Mouse (Mus musculus) lung, postnatal 0 days (tissue): Measurements from ENCODE around the gene Btbd35f12. TPM values are rescaled to one million over a fixed set of nuclear protein-coding genes. Genes with fewer than 3 reads are reported as not detected.
A peak's percentile ranks its signal among the peaks of the same experiment; 100 is the strongest.
"Not testable (repeated sequence)": the region's sequence is repeated elsewhere in the genome, so short reads cannot be mapped to it uniquely, and the experiment has no call there.

ENCODE experiments used
- ATAC-seq: fragments of 200-750 bp; cut with Nextera tagmentation; 2 replicates; pipeline ENCODE4 v1.8.0; 2017; ENCODE audit warnings: moderate library complexity
- DNase-seq: peaks from one replicate; pipeline ENCODE4 v3.0.0-alpha.2; 2016; ENCODE audit warnings: low spot score
- H3K27ac ChIP-seq: fragments of 300-500 bp; sonication (generic); 2 replicates; pipeline ENCODE4 v1.5.1; 2014; ENCODE audit warnings: antibody characterized with exemption, mild to moderate bottlenecking, low read length, mixed read lengths
- H3K27me3 ChIP-seq: fragments of 300-500 bp; sonication (generic); replicated peaks from 2 replicates; pipeline ENCODE4 v1.6.1; 2014; ENCODE audit warnings: low read length, mixed read lengths; ENCODE audit not compliant: insufficient read depth
- H3K36me3 ChIP-seq: fragments of 300-500 bp; sonication (generic); 2 replicates; pipeline ENCODE4 v1.6.1; 2014; ENCODE audit warnings: low read length, mixed read lengths; ENCODE audit not compliant: insufficient read depth
- H3K4me1 ChIP-seq: fragments of 300-500 bp; sonication (generic); 2 replicates; pipeline ENCODE4 v1.6.1; 2014; ENCODE audit warnings: antibody characterized with exemption, low read depth, low read length, mixed read lengths; ENCODE audit not compliant: insufficient read depth
- H3K4me2 ChIP-seq: fragments of 300-500 bp; sonication (generic); replicated peaks from 2 replicates; pipeline ENCODE4 v1.6.1; 2014; ENCODE audit warnings: low read depth, mild to moderate bottlenecking, low read length, moderate library complexity, mixed read lengths
- H3K4me3 ChIP-seq: fragments of 300-500 bp; sonication (generic); 2 replicates; pipeline ENCODE4 v1.5.1; 2014; ENCODE audit warnings: low read depth, low read length
- H3K9ac ChIP-seq: fragments of 300-500 bp; sonication (generic); replicated peaks from 2 replicates; pipeline ENCODE4 v1.6.1; 2014; ENCODE audit warnings: low read depth, mild to moderate bottlenecking
- H3K9me3 ChIP-seq: fragments of 300-500 bp; sonication (generic); 2 replicates; pipeline ENCODE4 v1.6.1; 2016; ENCODE audit warnings: low read length, mixed read lengths
- WGBS: fragments of 180-500 bp; shearing (Covaris S2); extraction: QIAGEN DNeasy Blood & Tissue Kit; methylation state at CpG from one replicate; pipeline ENCODE4 v1.1.7; 2014; 5-methylcytosine and 5-hydroxymethylcytosine counted together
- polyA plus RNA-seq: library from polyadenylated mRNA; unstranded; fragments of >200 nt; fragmentation: Nextera tagmentation; extraction: Ambion mirVana; gene quantifications from 2 replicates; pipeline ENCODE4 v1.2.1, GENCODE M21; 2015

Gene Btbd35f12
- polyA plus RNA-seq = not detected in 2 replicates

- H3K4me1 ChIP-seq, H3K36me3 ChIP-seq, DNase-seq, H3K9ac ChIP-seq, ATAC-seq, H3K9me3 ChIP-seq, H3K27me3 ChIP-seq, H3K4me2 ChIP-seq, H3K27ac ChIP-seq, H3K4me3 ChIP-seq: not testable (repeated sequence)
- no CpG with 5 or more reads among the region's 3 CpGs for WGBS
These were observed at the start of gene Btbd35f12 for GRCm38 (mm10) chrX:33313079-33313478. Btbd35f12 (plus strand) TSS chrX:33313379.

GRCm38 (mm10) chrX:33353254-33353653 lies 40.1 kb downstream of the Btbd35f12 start:
- H3K4me1 ChIP-seq, H3K36me3 ChIP-seq, H3K9ac ChIP-seq, H3K27me3 ChIP-seq, H3K4me2 ChIP-seq, H3K4me3 ChIP-seq, H3K27ac ChIP-seq, ATAC-seq, H3K9me3 ChIP-seq: not testable (repeated sequence)
- WGBS = 76% methylated on average over 2 of the region's 2 CpGs
- peak; percentile 1 for DNase-seq

Other genes starting within 250 kb of the Btbd35f12 start
- not detected in 2 replicates for gene Spin2-ps6, start 78.5 kb upstream of the Btbd35f12 start, polyA plus RNA-seq